Mouse (Mus musculus) limb, embryonic 14.5 days (tissue): Measurements from ENCODE around the gene Gcc2. TPM values are rescaled to one million over a fixed set of nuclear protein-coding genes. Genes with fewer than 3 reads are reported as not detected.
"Not testable (repeated sequence)": the region's sequence is repeated elsewhere in the genome, so short reads cannot be mapped to it uniquely, and the experiment has no call there.

Experiments
- ATAC-seq: fragments of 200-750 bp; cut with Nextera tagmentation; 2 replicates; pipeline ENCODE4 v1.8.0; 2017; ENCODE audit warnings: low read depth, moderate number of reproducible peaks, moderate TSS enrichment; ENCODE audit not compliant: low FRiP score
- DNase-seq: peaks from one replicate; pipeline ENCODE4 v3.0.0-alpha.2; 2015; ENCODE audit warnings: low spot score
- H3K27ac ChIP-seq: fragments of 300-500 bp; sonication (generic); replicated peaks from 2 replicates; pipeline ENCODE4 v1.5.1; 2014; ENCODE audit warnings: low read depth, mild to moderate bottlenecking, low read length, moderate library complexity, mixed read lengths
- H3K27me3 ChIP-seq: fragments of 300-500 bp; sonication (generic); 2 replicates; pipeline ENCODE4 v1.6.1; 2014; ENCODE audit warnings: low read length, mixed read lengths; ENCODE audit not compliant: control insufficient read depth, insufficient read depth
- H3K36me3 ChIP-seq: fragments of 300-500 bp; sonication (generic); 2 replicates; pipeline ENCODE4 v1.6.1; 2014; ENCODE audit warnings: mild to moderate bottlenecking, low read length, moderate library complexity, mixed read lengths; ENCODE audit not compliant: control insufficient read depth, insufficient read depth
- H3K4me1 ChIP-seq: fragments of 300-500 bp; sonication (generic); 2 replicates; pipeline ENCODE4 v1.6.1; 2014; ENCODE audit warnings: antibody characterized with exemption, low read length, mixed read lengths; ENCODE audit not compliant: control insufficient read depth, insufficient read depth
- H3K4me2 ChIP-seq: fragments of 300-500 bp; sonication (generic); replicated peaks from 2 replicates; pipeline ENCODE4 v1.6.1; 2014; ENCODE audit warnings: low read depth, mild to moderate bottlenecking, low read length, moderate library complexity; ENCODE audit not compliant: severe bottlenecking
- H3K4me3 ChIP-seq: fragments of 300-500 bp; sonication (generic); replicated peaks from 2 replicates; pipeline ENCODE4 v1.5.1; 2014; ENCODE audit warnings: low read length
- H3K9ac ChIP-seq: fragments of 300-500 bp; sonication (generic); 2 replicates; pipeline ENCODE4 v1.6.1; 2014; ENCODE audit warnings: mild to moderate bottlenecking, low read depth, low read length, moderate library complexity; ENCODE audit not compliant: severe bottlenecking
- H3K9me3 ChIP-seq: fragments of 300-500 bp; sonication (generic); 2 replicates; pipeline ENCODE4 v1.6.1; 2016; ENCODE audit warnings: low read length; ENCODE audit not compliant: control insufficient read depth
- WGBS: fragments of 180-500 bp; shearing (Covaris S2); extraction: QIAGEN DNeasy Blood & Tissue Kit; methylation state at CpG from one replicate; pipeline ENCODE4 v1.1.7; 2014; 5-methylcytosine and 5-hydroxymethylcytosine counted together
- polyA plus RNA-seq, 2 experiments: library from polyadenylated mRNA; depleted of rRNA in 1 of 2; stranded (reverse) in 1 of 2; unstranded in 1 of 2; fragments of >200 nt; fragmentation: Nextera tagmentation in 1 of 2; extraction: Ambion mirVana in 1 of 2; gene quantifications; 2 replicates each; pipeline versions ENCODE4 v1.2.1 to v1.2.3; 2012 to 2014

Gene Gcc2
- polyA plus RNA-seq, 2 experiments: 29.3 to 42.5 TPM

GRCm38 (mm10) chr10:58231088-58231487 lies 24.2 kb upstream of the Gcc2 start:
- not testable (repeated sequence) for H3K9ac ChIP-seq, H3K36me3 ChIP-seq, H3K27me3 ChIP-seq, H3K4me3 ChIP-seq, H3K4me2 ChIP-seq, DNase-seq, H3K4me1 ChIP-seq, H3K27ac ChIP-seq
- ATAC-seq: peak; percentile 42
- peaks cover 11% of the 10 kb centered on the region for H3K9me3 ChIP-seq
- 80% methylated on average over 3 of the region's 7 CpGs for WGBS

- not testable (repeated sequence) for H3K27me3 ChIP-seq, H3K27ac ChIP-seq, H3K4me2 ChIP-seq, H3K4me3 ChIP-seq, H3K36me3 ChIP-seq, H3K4me1 ChIP-seq, H3K9ac ChIP-seq
- ATAC-seq (peak; percentile 76), DNase-seq (peak; percentile 36)
- WGBS: 87% methylated on average over 31 of the region's 35 CpGs
- peaks cover 11% of the 10 kb centered on the region for H3K9me3 ChIP-seq
These were observed 23.3 kb upstream of the Gcc2 start for GRCm38 (mm10) chr10:58231779-58232640.

- peak; percentile 31 for ATAC-seq
- H3K4me1 ChIP-seq, DNase-seq: not testable (repeated sequence)
These were observed 22.7 kb upstream of the Gcc2 start, which contains the start of gene Duxf3 for GRCm38 (mm10) chr10:58232641-58232969. Gene Duxf3 (minus strand): TSS chr10:58232675.

GRCm38 (mm10) chr10:58233054-58233739 lies 22.1 kb upstream of the Gcc2 start:
- not testable (repeated sequence) for H3K27me3 ChIP-seq, H3K4me2 ChIP-seq, DNase-seq, H3K9ac ChIP-seq, H3K4me1 ChIP-seq, H3K4me3 ChIP-seq, H3K36me3 ChIP-seq, H3K27ac ChIP-seq
- WGBS: 80% methylated on average over 9 of the region's 10 CpGs
- ATAC-seq: peak; percentile 36
- peaks cover 11% of the 10 kb centered on the region for H3K9me3 ChIP-seq

More at GRCm38 (mm10) chr10:58232641-58232969, 22.7 kb upstream of the Gcc2 start, which contains the start of gene Duxf3:
- not testable (repeated sequence) for H3K27me3 ChIP-seq, H3K27ac ChIP-seq, H3K36me3 ChIP-seq, H3K9ac ChIP-seq, H3K4me2 ChIP-seq, H3K4me3 ChIP-seq
- H3K9me3 ChIP-seq: peaks cover 11% of the 10 kb centered on the region
- 80% methylated on average over 5 of the region's 8 CpGs for WGBS

GRCm38 (mm10) chr10:58233740-58234121 lies 21.6 kb upstream of the Gcc2 start:
- not testable (repeated sequence) for H3K36me3 ChIP-seq, ATAC-seq, H3K4me2 ChIP-seq, H3K4me3 ChIP-seq, H3K27me3 ChIP-seq, H3K27ac ChIP-seq, DNase-seq, H3K4me1 ChIP-seq, H3K9ac ChIP-seq
- peaks cover 11% of the 10 kb centered on the region for H3K9me3 ChIP-seq

- H3K9ac ChIP-seq, DNase-seq, ATAC-seq, H3K36me3 ChIP-seq, H3K27me3 ChIP-seq, H3K4me2 ChIP-seq, H3K4me3 ChIP-seq, H3K27ac ChIP-seq, H3K4me1 ChIP-seq: not testable (repeated sequence)
- WGBS: 82% methylated on average over 4 of the region's 4 CpGs
- peaks cover 15% of the 10 kb centered on the region for H3K9me3 ChIP-seq
These were observed 20.3 kb upstream of the Gcc2 start for GRCm38 (mm10) chr10:58234985-58235384.
